Mouse (Mus musculus) liver, embryonic 14.5 days (tissue): ENCODE data around the gene Zfp664. TPM values are rescaled to one million over a fixed set of nuclear protein-coding genes. Genes with fewer than 3 reads are reported as not detected.
A peak's percentile ranks its signal among the peaks of the same experiment; 100 is the strongest.

Source experiments
- ATAC-seq: fragments of 200-750 bp; cut with Nextera tagmentation; 2 replicates; pipeline ENCODE4 v1.8.0; 2017; ENCODE audit warnings: moderate number of reproducible peaks, mild to moderate bottlenecking, moderate library complexity; ENCODE audit not compliant: insufficient read depth
- DNase-seq, 3 experiments: peaks; one replicate each; pipeline ENCODE4 v3.0.0-alpha.2; 2012 to 2013; ENCODE audit warnings: low read depth in 3 of 3, low spot score in 3 of 3
- H3K27ac ChIP-seq: fragments of 300-500 bp; sonication (generic); 2 replicates; pipeline ENCODE4 v1.5.1; 2014; ENCODE audit warnings: moderate library complexity, mild to moderate bottlenecking, control low read depth, inconsistent platforms
- H3K27me3 ChIP-seq: fragments of 300-500 bp; sonication (generic); 2 replicates; pipeline ENCODE4 v1.6.1; 2014; ENCODE audit warnings: mild to moderate bottlenecking, low read length, moderate library complexity; ENCODE audit not compliant: control insufficient read depth, insufficient read depth
- H3K36me3 ChIP-seq: fragments of 300-500 bp; sonication (generic); replicated peaks from 2 replicates; pipeline ENCODE4 v1.6.1; 2014; ENCODE audit warnings: low read depth; ENCODE audit not compliant: control insufficient read depth, insufficient read depth
- H3K4me1 ChIP-seq, 2 experiments: fragments of 200-500 bp in 1 of 2; fragments of 300-500 bp in 1 of 2; sonication (generic) in 1 of 2; replicated peaks; 2 replicates each; pipeline ENCODE4 v1.6.1; 2012 to 2014; ENCODE audit warnings: antibody characterized with exemption in 1 of 2, inconsistent platforms in 1 of 2, low read length in 1 of 2; ENCODE audit not compliant: control insufficient read depth in 2 of 2, insufficient read depth in 2 of 2
- H3K4me2 ChIP-seq: fragments of 300-500 bp; sonication (generic); 2 replicates; pipeline ENCODE4 v1.6.1; 2014; ENCODE audit warnings: low read depth, mild to moderate bottlenecking, control low read depth, moderate library complexity
- H3K4me3 ChIP-seq, 2 experiments: fragments of 200-500 bp in 1 of 2; fragments of 300-500 bp in 1 of 2; sonication (generic) in 1 of 2; 2 replicates each; pipeline ENCODE4 v1.5.1; 2012 to 2014; ENCODE audit warnings: low read depth in 2 of 2, low read length in 2 of 2, mild to moderate bottlenecking in 2 of 2, control low read depth in 1 of 2, inconsistent platforms in 1 of 2, moderate library complexity in 1 of 2; ENCODE audit not compliant: insufficient read depth in 1 of 2
- H3K9ac ChIP-seq: fragments of 300-500 bp; sonication (generic); replicated peaks from 2 replicates; pipeline ENCODE4 v1.6.1; 2014; ENCODE audit warnings: mild to moderate bottlenecking, control low read depth, moderate library complexity
- H3K9me3 ChIP-seq: fragments of 300-500 bp; sonication (generic); 2 replicates; pipeline ENCODE4 v1.6.1; 2016; ENCODE audit warnings: low read length, mixed read lengths; ENCODE audit not compliant: control insufficient read depth
- CTCF ChIP-seq: IDR thresholded peaks from 2 replicates; pipeline ENCODE4 v1.5.1; 2016; ENCODE audit warnings: antibody characterized with exemption, low read depth, control low read depth
- EP300 ChIP-seq: IDR thresholded peaks from 2 replicates; pipeline ENCODE4 v1.6.1; 2016; ENCODE audit warnings: antibody characterized with exemption, low read depth
- WGBS: fragments of 180-500 bp; shearing (Covaris S2); extraction: QIAGEN DNeasy Blood & Tissue Kit; methylation state at CpG from one replicate; pipeline ENCODE4 v1.1.7; 2014; ENCODE audit not compliant: insufficient replicate concordance; 5-methylcytosine and 5-hydroxymethylcytosine counted together
- polyA plus RNA-seq, 2 experiments: library from polyadenylated mRNA; depleted of rRNA in 1 of 2; stranded (reverse) in 1 of 2; unstranded in 1 of 2; fragments of >200 nt; fragmentation: Nextera tagmentation in 1 of 2; extraction: Ambion mirVana in 1 of 2; gene quantifications; 2 replicates each; pipeline versions ENCODE4 v1.2.1 to v1.2.3; 2012 to 2014

Gene Zfp664
- polyA plus RNA-seq, 2 experiments, result 7.9 to 10.6 TPM

DNA sequence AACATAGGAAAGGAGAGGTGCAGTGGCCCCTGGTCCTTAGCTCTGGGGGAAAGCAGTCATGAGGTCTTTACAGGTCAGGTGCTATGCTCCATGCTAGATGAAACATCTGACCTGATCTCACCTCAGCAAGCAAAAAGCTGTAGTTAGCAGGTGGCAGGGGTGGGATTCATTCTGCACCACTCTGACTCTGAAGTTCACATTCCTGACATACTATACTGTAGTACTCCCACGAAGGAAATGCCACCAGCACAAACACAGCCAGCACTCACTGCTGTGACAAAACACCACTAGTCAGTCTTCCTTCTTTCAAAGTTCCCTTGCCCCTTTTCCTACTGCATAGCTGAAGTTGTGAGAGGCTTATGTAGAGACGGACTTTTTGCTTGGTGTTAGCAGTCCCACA, 10.2 kb upstream of the Zfp664 start:
- H3K27me3 ChIP-seq, result no peaks in the 10 kb centered on the region; the same call in 1 of the 2 replicates
- TF ChIP-seq CTCF (no peak), EP300 (no peak)
- H3K4me1 ChIP-seq, result no peaks in the 10 kb centered on the region
- no peak overlapping the region for H3K27ac ChIP-seq
- H3K36me3 ChIP-seq, result no peaks in the 10 kb centered on the region
- no peaks in the 10 kb centered on the region for H3K9me3 ChIP-seq
- 30% methylated on average over 2 of the region's 2 CpGs for whole genome bisulfite sequencing
- no peak overlapping the region for H3K4me3 ChIP-seq
- no peak overlapping the region for H3K4me2 ChIP-seq
- no peak overlapping the region for H3K9ac ChIP-seq
- no peak for DNase-seq
- ATAC-seq, result no peak

DNA sequence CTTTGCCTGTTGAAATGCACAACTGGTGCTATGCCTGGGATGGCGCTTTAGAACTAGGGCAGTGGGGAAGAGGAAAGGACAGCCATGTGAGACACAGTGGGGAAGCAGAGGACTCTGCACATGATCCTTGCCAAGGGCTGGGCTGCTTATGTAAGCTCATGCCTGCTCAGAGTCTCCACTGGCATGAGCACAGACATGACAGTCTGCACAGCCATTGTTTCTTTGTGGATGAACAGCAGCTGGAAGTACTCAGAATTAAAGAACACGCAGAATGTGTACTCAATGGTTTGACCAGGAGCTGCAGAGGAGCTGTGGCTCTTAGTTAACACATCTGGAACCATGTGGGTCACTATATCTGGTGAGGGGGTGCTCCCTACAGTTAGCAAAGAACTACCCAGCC, 9.4 kb upstream of the Zfp664 start:
- Histone ChIP-seq H3K36me3 (no peaks in the 10 kb centered on the region), H3K27me3 (no peaks in the 10 kb centered on the region; the same call in 1 of the 2 replicates), H3K4me3 (no peak overlapping the region), H3K9me3 (no peaks in the 10 kb centered on the region), H3K4me2 (no peak overlapping the region), H3K4me1 (no peaks in the 10 kb centered on the region), H3K9ac (no peak overlapping the region), H3K27ac (no peak overlapping the region)
- no peak for DNase-seq
- TF ChIP-seq EP300, result no peak
- TF ChIP-seq CTCF, result no peak
- ATAC-seq, result no peak
- WGBS, result 65% methylated on average over 2 of the region's 2 CpGs

DNA sequence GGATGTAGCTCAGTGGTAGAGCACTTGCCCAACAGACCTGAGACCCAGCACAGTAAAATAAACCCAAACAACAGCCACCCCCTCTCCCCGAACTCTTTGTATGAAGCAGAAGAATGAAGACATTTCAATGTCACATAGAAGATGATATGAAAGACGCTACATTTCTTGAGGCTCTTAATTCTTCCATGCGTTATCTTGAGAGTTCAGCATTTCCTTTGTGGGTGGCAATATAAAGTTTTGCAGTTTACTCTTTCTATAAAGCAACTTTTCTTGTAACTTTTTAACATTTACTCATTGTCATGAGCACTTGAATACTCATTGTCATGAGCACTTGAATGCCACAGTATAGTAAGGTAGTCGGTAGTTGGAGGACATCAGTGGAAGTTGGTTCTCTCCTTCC, 8.3 kb upstream of the Zfp664 start:
- DNase-seq (no peak), ATAC-seq (no peak)
- TF ChIP-seq EP300 (no peak), CTCF (no peak)
- H3K9me3 ChIP-seq, result no peaks in the 10 kb centered on the region
- WGBS, result 41% methylated on average over 4 of the region's 4 CpGs
- H3K27me3 ChIP-seq, result peaks cover 6% of the 10 kb centered on the region
- H3K4me2 ChIP-seq, result no peak overlapping the region
- H3K36me3 ChIP-seq, result no peaks in the 10 kb centered on the region
- H3K4me3 ChIP-seq, result no peak overlapping the region
- H3K4me1 ChIP-seq, result no peaks in the 10 kb centered on the region
- H3K9ac ChIP-seq, result no peak overlapping the region
- no peak overlapping the region for H3K27ac ChIP-seq

DNA sequence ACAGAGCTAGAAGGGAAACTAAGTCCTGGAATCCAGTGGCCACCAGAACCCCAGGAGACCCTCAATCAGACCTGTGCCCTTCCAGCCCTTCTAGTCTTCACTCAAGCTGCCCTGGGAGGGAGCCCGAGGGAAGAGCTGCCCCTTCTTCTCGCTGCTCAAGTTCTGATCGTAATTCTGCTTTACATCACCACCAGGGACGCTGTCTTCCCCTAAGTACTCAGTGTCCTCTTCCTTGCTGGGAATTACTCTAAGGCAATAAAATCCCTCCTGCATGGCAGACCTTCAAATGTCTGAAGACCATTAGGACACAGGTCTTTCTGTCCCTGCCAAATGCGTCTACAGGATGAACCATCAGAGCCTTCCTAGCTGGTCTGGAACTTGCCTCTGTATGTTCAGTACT, 2.5 kb upstream of the Zfp664 start:
- TF ChIP-seq CTCF (peak; percentile 56), EP300 (no peak)
- DNase-seq, result no peak
- 8% methylated on average over 5 of the region's 5 CpGs for WGBS
- no peak for ATAC-seq
- no peak overlapping the region for H3K4me3 ChIP-seq
- H3K27me3 ChIP-seq, result peaks cover 40% of the 10 kb centered on the region
- no peak overlapping the region for H3K9ac ChIP-seq
- H3K9me3 ChIP-seq, result no peaks in the 10 kb centered on the region
- no peak overlapping the region for H3K27ac ChIP-seq
- peaks cover 5 to 8% of the 10 kb centered on the region in 2 experiments for H3K4me1 ChIP-seq
- no peaks in the 10 kb centered on the region for H3K36me3 ChIP-seq
- H3K4me2 ChIP-seq, result no peak overlapping the region

DNA sequence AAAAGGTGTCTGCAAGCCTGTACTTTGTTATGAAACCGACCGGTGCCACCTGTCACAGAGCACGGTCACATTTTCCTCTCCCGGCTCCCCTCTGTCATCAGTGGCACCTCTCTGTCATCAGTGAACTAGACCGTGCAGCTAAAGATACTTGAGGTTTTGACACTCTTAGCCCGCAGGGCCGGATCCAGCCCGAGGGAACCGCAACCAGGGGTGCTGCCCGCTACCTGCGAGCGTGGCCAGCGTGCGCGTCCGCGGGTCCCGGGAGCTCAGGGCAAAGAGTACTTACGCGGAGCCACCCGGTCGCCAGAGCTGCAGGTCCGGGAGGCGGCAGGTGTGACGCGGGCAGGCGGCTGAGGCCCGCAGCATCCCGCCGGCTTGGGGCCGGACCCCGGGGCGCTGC, 1.0 kb upstream of the Zfp664 start:
- DNase-seq (no peak), ATAC-seq (no peak)
- 0 out of 2 replicates have a peak overlapping the region, but pooled peaks have one; percentile 24 for H3K9ac ChIP-seq
- no peak overlapping the region for H3K27ac ChIP-seq
- H3K4me1 ChIP-seq, result peaks cover 5 to 8% of the 10 kb centered on the region in 2 experiments
- H3K27me3 ChIP-seq, result peaks cover 40% of the 10 kb centered on the region
- TF ChIP-seq CTCF (no peak), EP300 (no peak)
- H3K9me3 ChIP-seq, result no peaks in the 10 kb centered on the region
- peak overlapping the region; percentile 94 for H3K4me2 ChIP-seq
- H3K4me3 ChIP-seq, result peak overlapping the region; percentile 49 to 96
- WGBS, result under 1% methylated on average over 33 of the region's 33 CpGs
- no peaks in the 10 kb centered on the region for H3K36me3 ChIP-seq
